Mouse (Mus musculus): ENCODE data around the gene Glrp1. TPM values are rescaled to one million over a fixed set of nuclear protein-coding genes. Genes with fewer than 3 reads are reported as not detected.

Glrp1 gene
- polyA plus RNA-seq, 3 experiments from 2014 or later = not detected

DNA sequence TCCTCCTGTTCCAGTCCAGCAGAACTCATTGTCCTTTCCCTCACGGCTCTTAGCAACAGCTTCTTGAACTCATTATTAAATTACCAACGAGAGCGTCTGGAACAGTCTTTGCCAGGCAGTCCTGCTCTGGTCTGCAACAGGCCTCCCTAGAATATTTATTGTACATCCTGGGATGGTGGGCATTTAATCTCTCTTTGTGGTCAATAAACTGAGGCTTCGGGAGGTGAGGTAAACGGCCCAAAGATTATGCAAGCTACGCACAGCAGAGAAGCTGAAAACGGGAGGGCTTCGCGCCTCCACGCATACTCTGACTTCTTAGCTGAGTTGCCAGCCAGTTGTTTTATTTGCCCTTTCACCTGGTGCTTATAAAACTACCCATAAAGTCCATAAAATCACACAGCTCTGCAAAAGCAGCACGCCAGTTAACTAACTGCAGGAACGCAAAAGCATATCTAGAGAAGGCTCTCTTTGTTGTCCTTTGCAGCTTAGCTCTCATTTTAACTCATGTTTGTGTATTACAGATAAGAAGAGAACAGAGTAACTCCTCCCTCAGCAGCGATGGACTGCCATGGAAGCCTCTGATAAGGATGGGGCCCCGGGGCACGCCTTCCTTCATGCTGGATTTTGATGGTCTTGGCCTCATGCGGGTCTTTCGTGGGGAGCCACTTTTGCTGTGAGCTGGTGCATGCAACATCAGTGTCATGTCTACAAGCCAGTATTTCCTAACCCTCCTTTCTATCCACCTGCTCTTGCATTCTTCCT lies 18.1 kb downstream of the Glrp1 start:
- no peak for ATAC-seq

- no peak for ATAC-seq
These were observed 19.7 kb downstream of the Glrp1 start for GRCm38 (mm10) chr1:88490164-88490563.

- ATAC-seq = no peak
These were observed 20.9 kb downstream of the Glrp1 start for GRCm38 (mm10) chr1:88488957-88489356.

DNA sequence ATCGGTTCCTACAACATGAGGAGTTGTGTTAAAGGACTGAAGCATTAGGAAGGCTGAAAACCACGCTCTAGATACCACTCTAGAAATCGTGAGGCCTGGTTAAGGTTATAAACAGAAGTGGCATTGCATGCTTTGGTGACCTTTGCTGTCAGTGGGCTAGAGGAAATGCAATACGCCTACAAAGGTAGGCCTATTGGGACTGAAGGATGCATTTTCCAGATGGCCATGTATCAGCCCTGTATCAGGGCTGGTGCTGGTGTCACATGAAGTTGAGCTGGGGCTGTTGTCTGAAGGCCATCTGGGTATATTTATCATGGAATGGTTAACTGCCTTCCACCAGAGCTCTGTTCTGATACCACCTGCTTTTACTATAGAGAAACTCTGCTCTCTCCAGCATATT lies 23.5 kb downstream of the Glrp1 start:
- ATAC-seq = no peak

DNA sequence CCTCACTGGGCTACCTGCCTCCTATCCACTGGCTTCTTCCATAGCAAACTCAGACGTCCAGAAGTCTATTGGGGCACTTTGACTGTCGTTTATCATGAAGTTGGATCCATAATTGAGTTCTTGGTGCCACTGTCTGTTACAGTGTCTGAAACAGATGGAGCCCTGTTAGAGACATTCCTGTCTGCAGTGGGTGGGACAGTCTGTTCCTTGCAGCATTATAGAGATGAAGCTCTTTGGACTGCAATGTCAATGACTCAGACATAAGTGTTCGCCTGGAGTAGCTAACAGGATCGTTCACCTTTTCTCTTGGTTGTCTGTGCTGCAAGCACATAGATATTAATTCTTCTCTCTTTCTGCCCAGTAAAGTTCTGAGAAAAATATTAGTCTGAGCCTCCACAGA lies 25.8 kb downstream of the Glrp1 start:
- no peak for ATAC-seq

- no peak for ATAC-seq
These were observed 27.4 kb downstream of the Glrp1 start for GRCm38 (mm10) chr1:88482142-88483099.

- no peak for ATAC-seq
These were observed 29.3 kb downstream of the Glrp1 start for GRCm38 (mm10) chr1:88480594-88480993.

DNA sequence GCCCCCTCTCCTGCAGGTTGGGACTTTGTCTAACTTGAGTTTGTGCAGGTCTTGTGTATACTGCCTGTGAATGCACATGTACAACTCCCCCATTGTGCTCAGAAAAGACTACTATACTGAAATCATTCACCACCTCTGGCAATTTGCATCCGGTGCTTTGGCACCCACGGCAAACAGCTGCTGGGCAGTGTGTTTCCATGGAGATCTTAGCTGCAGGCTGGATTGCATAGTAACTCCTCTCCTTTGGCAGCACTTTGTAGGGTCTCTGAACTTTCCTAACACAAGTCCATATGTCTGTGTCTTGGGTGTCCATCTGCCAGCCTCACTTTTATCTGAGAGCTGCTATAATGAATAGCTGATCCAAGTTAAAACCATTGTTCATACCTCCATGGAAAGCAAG lies 31.7 kb downstream of the Glrp1 start:
- ATAC-seq = no peak

DNA sequence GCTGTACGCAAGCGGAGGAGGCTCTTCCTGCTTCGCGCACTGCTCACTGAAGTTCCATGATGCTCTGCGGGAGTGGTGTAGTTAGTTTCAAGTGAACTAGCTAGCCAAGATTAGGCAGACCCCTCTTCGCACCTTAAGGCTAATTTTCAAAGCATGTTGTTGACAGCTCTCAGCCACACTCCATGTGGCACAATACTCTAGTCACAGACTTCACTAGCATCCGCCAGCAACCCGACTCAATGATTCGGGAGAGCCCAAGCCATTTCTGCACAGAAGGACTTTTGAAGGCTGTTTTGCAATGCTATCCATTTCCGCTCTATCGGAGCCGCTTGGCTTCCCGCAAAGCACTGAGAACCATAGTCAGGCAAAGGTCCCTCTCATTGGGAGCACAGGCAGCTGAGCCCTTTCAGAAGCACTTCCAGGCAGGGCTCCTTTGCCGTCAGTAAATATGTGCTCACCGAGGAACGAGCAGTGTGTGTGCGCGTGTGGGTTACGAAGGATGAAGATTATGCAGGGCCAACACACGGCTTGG lies 33.2 kb downstream of the Glrp1 start:
- no peak for ATAC-seq

DNA sequence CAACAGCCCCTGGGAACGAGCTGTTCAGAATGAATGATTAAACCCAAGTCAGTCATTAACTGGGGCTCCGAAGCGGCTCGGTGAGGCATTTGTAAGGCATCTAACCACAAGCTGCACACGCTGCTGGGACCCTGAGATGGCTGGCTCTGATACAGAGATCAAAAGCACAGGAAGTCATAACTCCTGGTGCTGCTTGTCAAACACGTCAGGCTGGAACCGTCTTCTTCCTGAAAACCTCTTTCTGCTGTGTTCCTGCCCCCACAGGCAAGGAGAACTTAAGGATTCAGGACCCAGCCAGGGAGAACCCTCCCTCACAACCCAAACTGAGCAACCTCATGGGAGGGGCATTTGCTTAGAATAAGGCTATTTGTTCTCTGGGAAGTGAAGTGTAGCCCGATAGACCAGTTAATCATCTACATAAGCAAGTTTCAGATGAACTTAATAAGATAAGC lies 34.3 kb downstream of the Glrp1 start:
- ATAC-seq = peak; percentile 83

GRCm38 (mm10) chr1:88474598-88474997 lies 35.3 kb downstream of the Glrp1 start:
- ATAC-seq = peak; percentile 93

DNA sequence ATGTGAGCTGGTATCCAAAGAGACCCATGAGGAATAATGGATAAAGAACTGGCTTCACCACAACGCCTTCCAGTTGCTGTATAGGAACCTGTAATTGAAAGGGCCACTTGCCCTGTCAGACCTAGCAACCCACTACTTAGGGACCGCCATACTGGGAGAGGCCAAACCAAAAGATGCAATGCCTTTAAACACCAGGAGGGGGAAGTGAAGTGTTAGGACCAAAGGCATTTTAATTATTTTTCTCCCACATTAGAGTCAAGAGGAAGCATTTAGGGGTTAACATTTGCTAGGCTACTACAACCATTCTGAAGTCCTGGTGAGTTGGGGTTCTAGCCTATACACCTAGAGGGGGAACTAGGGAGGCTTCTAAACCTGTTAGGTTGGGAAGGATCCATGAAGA lies 36.0 kb downstream of the Glrp1 start:
- ATAC-seq = no peak

DNA sequence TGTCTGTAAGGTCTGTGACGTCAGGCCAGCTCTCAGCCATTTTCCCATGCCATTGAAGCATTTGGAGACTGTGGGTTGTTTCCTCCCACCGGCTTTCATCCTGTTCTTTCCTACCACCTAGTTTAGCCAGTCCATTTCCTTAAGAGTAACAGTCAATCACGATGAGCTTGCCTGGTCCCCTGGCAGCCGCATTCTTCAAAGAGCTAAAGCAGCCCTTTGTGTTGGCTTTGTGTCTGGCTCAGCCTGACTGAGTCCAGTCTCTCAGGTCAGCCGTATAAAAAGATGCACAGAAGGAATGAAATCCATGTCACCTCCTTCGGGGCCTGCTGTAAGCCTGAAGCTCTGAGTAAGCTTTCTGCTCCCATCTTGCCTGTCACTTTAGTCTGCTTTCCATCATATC lies 37.6 kb downstream of the Glrp1 start:
- no peak for ATAC-seq

DNA sequence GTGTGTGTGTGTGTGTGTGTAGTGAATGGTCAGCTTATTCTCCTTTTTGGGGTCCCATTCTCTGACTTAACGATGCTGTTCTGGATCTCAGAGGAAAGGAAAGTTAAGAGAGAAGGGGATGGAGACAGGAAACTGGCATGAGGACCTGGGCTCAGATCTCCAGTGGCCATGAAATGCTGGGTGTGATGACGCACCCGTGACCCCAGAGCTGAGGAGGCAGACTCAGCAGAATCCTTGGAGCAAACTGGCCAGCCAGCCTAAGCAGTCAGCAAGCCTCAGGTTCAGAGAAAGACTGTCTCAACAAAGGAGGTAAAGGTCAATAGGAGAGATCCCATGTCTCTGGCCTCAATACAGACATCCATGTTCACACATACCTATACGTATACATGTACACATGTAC lies 40.1 kb downstream of the Glrp1 start:
- ATAC-seq = no peak

DNA sequence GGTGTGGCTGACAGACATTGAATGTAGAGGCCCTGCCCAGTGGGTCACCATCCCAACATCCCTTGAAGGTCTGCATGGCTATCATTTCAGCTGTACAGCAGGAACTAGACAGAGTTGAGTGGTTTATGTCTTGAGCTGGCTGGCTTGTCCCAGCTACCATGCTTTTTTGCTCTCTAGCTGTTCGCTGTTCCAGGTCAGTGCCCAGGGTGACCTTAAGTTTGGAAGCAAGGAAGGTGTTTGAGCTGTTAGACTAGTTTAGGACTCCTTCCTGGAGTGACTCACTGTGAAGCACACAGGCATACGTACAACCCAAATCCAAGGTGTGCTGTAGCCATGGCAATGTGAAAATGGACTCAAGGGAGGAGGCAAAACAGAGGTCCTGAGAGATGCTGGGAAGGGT lies 41.5 kb downstream of the Glrp1 start:
- ATAC-seq = no peak

GRCm38 (mm10) chr1:88467866-88468265 lies 42.0 kb downstream of the Glrp1 start:
- ATAC-seq = no peak

DNA sequence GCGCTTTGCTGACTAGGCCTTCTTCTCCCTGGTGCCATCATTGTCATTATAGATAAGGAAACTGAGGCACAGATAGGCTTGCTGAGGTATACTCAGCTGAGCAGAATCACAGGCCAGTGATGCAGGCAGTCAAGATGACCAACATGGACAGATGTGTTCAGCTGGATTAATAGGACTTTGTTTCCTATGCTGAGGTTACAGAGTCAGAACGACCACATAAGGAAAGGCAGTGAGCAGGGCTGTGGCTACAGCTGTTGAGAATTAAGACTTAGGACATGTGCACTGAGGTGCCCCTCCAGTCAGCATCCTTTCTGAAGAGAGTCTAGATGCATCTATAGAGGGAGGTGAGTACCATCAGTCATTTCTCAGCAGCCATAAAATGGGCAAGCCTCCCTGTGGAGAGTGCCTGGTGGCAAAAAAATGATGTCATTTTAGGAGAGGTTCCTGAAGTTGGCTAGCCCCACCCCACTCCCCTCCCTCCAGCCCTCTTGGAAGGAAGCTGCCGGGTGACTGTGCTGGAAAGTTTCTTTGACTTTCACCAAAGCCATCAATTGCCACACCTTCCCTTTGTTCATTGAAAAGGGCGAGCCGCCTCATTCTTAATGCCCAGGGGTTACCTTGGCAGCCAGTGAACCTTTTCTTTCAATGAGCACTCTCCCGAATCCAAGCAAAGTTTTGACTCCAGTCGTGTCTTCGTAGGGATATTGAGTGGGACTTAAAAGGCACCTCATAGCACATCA lies 43.4 kb downstream of the Glrp1 start:
- no peak for ATAC-seq

- ATAC-seq = peak; percentile 28
These were observed 44.1 kb downstream of the Glrp1 start for GRCm38 (mm10) chr1:88465722-88466121.

GRCm38 (mm10) chr1:88464109-88464905 lies 45.6 kb downstream of the Glrp1 start:
- ATAC-seq = no peak

DNA sequence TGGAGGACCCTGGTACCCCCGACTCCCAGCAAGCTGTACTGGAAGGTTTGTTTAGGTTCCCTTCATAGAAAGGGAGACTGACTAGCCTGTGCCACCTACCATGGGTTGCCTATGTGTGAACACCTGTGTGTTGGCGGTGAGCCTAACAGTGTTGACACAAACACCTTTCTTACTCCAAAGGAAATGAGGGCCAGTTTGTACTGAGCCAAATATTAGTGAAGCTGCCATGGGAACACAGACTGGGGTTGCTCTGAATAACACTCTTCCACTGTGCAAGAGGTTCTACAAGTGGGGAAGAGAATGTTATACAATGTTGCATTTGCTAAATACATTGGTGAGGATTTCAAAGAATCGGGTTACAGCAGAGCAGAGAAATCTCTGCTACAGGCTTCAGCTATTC lies 46.6 kb downstream of the Glrp1 start:
- ATAC-seq = no peak

GRCm38 (mm10) chr1:88462484-88462883 lies 47.4 kb downstream of the Glrp1 start:
- peak; percentile 43 for ATAC-seq

DNA sequence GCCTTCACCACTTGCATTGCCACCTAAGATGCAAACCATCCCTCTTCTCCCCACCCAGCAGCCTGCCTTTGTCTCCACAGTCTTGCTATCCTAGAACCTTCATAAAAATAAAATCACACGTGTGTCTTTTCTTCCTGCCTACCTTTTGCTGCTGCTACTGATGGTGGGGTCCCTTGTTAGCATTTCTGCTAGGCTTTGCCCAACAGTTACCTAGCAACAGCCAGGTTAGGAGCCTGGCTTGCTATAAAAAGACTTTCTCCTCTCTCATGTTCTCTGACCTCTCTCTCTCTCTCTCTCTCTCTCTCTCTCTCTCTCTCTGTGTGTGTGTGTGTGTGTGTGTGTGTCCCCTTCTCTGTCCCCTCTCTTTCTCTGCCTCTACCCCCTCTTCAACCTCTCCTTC lies 48.8 kb downstream of the Glrp1 start:
- no peak for ATAC-seq
